Mouse (Mus musculus) neural tube, embryonic 14.5 days (tissue): ENCODE results near the gene Lrriq1. TPM values are rescaled to one million over a fixed set of nuclear protein-coding genes. Genes with fewer than 3 reads are reported as not detected.

Experiments used
- ATAC-seq: fragments of 200-750 bp; cut with Nextera tagmentation; 2 replicates; pipeline ENCODE4 v1.8.0; 2017; ENCODE audit warnings: low read depth, mild to moderate bottlenecking, moderate TSS enrichment, moderate library complexity
- H3K27ac ChIP-seq: fragments of 300-500 bp; sonication (generic); 2 replicates; pipeline ENCODE4 v1.5.1; 2014; ENCODE audit warnings: low read depth, mild to moderate bottlenecking, control low read depth, low read length, moderate library complexity, mixed read lengths
- H3K27me3 ChIP-seq: fragments of 300-500 bp; sonication (generic); 2 replicates; pipeline ENCODE4 v1.6.1; 2014; ENCODE audit warnings: low read length; ENCODE audit not compliant: control insufficient read depth, insufficient read depth
- H3K36me3 ChIP-seq: fragments of 300-500 bp; sonication (generic); 2 replicates; pipeline ENCODE4 v1.6.1; 2014; ENCODE audit warnings: low read length, mixed read lengths; ENCODE audit not compliant: control insufficient read depth, insufficient read depth
- H3K4me1 ChIP-seq: fragments of 300-500 bp; sonication (generic); 2 replicates; pipeline ENCODE4 v1.6.1; 2014; ENCODE audit warnings: low read length; ENCODE audit not compliant: control insufficient read depth, insufficient read depth
- H3K4me2 ChIP-seq: fragments of 300-500 bp; sonication (generic); 2 replicates; pipeline ENCODE4 v1.6.1; 2014; ENCODE audit warnings: mild to moderate bottlenecking, low read depth, low read length, control low read depth
- H3K4me3 ChIP-seq: fragments of 300-500 bp; sonication (generic); 2 replicates; pipeline ENCODE4 v1.5.1; 2014; ENCODE audit warnings: low read depth, low read length, control low read depth, mixed read lengths
- H3K9ac ChIP-seq: fragments of 300-500 bp; sonication (generic); replicated peaks from 2 replicates; pipeline ENCODE4 v1.6.1; 2014; ENCODE audit warnings: low read depth, mild to moderate bottlenecking, control low read depth, low read length, mixed read lengths
- H3K9me3 ChIP-seq: fragments of 300-500 bp; sonication (generic); 2 replicates; pipeline ENCODE4 v1.6.1; 2016; ENCODE audit warnings: low read length; ENCODE audit not compliant: control insufficient read depth
- WGBS: fragments of 180-500 bp; shearing (Covaris S2); extraction: QIAGEN DNeasy Blood & Tissue Kit; methylation state at CpG from one replicate; pipeline ENCODE4 v1.1.7; 2014; 5-methylcytosine and 5-hydroxymethylcytosine counted together
- polyA plus RNA-seq: library from polyadenylated mRNA; unstranded; fragments of >200 nt; fragmentation: Nextera tagmentation; extraction: Ambion mirVana; gene quantifications from 2 replicates; pipeline ENCODE4 v1.2.1, GENCODE M21; 2014

Gene Lrriq1
- polyA plus RNA-seq, 1 experiment from 2014 or later: 2.0 TPM

GRCm38 (mm10) chr10:103000902-103001301 is 235.2 kb downstream of the Lrriq1 start:
- H3K36me3 ChIP-seq: no peaks in the 10 kb centered on the region
- H3K9ac ChIP-seq: no peak overlapping the region
- no peak for ATAC-seq
- H3K27ac ChIP-seq: no peak overlapping the region
- no peaks in the 10 kb centered on the region for H3K9me3 ChIP-seq
- no peak overlapping the region for H3K4me3 ChIP-seq
- 37% methylated on average over 8 of the region's 8 CpGs for WGBS
- H3K4me1 ChIP-seq: no peaks in the 10 kb centered on the region
- H3K27me3 ChIP-seq: no peaks in the 10 kb centered on the region
- H3K4me2 ChIP-seq: no peak overlapping the region

DNA sequence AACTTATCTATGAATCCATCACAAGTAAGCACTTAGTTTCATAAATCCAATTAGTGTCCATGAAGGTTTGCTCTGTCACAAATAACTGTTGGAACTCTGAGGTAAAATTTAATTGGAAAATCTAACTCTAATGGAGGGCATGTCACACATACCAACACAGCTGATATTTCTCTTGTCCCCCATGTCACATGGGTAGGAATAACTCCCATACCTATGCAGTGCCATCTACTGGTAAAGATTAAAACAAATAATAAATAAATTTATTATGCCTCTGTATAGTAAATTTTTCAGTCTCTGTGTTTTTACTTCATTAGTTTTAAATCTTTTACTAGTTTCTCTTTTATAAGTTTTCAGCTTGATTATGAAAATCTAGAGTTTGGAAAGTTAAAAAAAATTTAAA is 236.5 kb downstream of the Lrriq1 start:
- Histone ChIP-seq H3K4me1 (no peaks in the 10 kb centered on the region), H3K4me3 (no peak overlapping the region), H3K27me3 (no peaks in the 10 kb centered on the region), H3K9ac (no peak overlapping the region), H3K9me3 (no peaks in the 10 kb centered on the region), H3K36me3 (no peaks in the 10 kb centered on the region), H3K27ac (no peak overlapping the region), H3K4me2 (no peak overlapping the region)
- no peak for ATAC-seq

Other genes starting within 250 kb of the Lrriq1 start
- 0.23 TPM in 1 of 2 replicates, not detected in the other for gene Alx1, start 206.1 kb downstream of the Lrriq1 start, polyA plus RNA-seq
- gene Slc6a15, start 131.5 kb upstream of the Lrriq1 start, polyA plus RNA-seq: 54.7 and 56.2 TPM in 2 replicates